9 mouse cellular contexts compared by ENCODE assay signal in the genomic region with DNA sequence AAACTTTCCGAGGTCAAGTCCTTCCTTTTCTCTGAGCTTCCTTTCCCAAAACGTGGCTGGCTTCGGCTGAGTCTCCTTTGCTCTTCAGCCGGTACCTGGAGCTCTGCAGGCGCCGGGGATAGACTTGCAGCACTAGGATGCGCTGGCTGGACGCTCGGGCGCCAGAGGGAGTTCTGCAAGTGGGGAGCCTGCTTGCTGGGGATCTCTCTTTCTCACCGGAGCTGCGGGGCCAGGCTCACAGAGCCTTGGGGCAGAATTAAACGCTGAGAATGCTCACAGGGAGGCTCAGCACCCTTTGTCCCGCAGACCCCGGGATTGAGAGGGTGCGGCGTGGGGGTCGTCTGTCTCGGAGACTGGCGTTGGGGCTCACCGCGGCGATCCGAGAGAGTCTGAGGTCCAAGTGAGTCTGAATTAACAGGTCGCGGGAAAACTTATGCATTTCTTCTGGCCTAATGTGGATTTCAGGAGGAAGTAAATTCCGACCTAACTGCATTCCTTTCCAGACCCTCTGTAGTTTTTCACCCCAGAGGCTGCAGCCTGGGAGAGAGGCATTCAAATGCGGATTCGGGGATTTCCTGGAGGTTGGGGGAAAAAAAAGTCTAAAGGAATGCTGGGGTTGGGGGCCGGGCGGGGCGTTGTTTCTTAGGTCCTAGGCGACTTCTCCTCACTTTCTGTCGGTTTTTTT. TPM values are rescaled to one million over a fixed set of nuclear protein-coding genes. Genes with fewer than 3 reads are reported as not detected.
DNase-seq lines count a peak whose midpoint lies in the region; ATAC-seq and TF ChIP-seq lines count a peak whose summit lies in the region.
"Had no signal": no experiment of that assay in that cellular context is flagged by ENCODE, and none has a peak within 500 bp of the region (broad histone marks: within the 10 kb centered on the region; RNA-seq: fewer than 3 reads in every experiment).

No protein-coding gene starts in this region.

- ATAC-seq in intestine, postnatal 0 days = no peak
- no peak for ATAC-seq in limb, embryonic 11.5 days (ENCODE audit: insufficient number of reproducible peaks, low FRiP score, low TSS enrichment, low read depth)
- ATAC-seq in midbrain, embryonic 14.5 days (ENCODE audit: low FRiP score, low TSS enrichment) = no peak
- ATAC-seq in stomach, embryonic 16.5 days (ENCODE audit: insufficient read depth, low FRiP score) = no peak

- H3K4me2 ChIP-seq in intestine, postnatal 0 days (replicated peaks; ENCODE audit: low read depth) = peak overlapping the region; percentile 88
- peak overlapping the region; percentile 67 for H3K4me2 ChIP-seq in limb, embryonic 11.5 days (ENCODE audit: low read depth, severe bottlenecking)
- peak overlapping the region; percentile 80 for H3K4me2 ChIP-seq in midbrain, embryonic 14.5 days (ENCODE audit: low read length)
- H3K4me2 ChIP-seq in stomach, embryonic 16.5 days (ENCODE audit: low read depth, low read length) = peak overlapping the region; percentile 78

- WGBS in intestine, postnatal 0 days = under 1% methylated on average over 34 of the region's 34 CpGs
- under 1% methylated on average over 34 of the region's 34 CpGs for WGBS in limb, embryonic 11.5 days
- WGBS in midbrain, embryonic 14.5 days = under 1% methylated on average over 34 of the region's 34 CpGs
- under 1% methylated on average over 34 of the region's 34 CpGs for WGBS in stomach, embryonic 16.5 days

- no peaks in the 10 kb centered on the region for H3K27me3 ChIP-seq in intestine, postnatal 0 days (replicated peaks; ENCODE audit: control insufficient read depth, insufficient read depth, low read length)
- no peaks in the 10 kb centered on the region for H3K27me3 ChIP-seq in limb, embryonic 11.5 days (ENCODE audit: control insufficient read depth, insufficient read depth, low read length)
- H3K27me3 ChIP-seq in midbrain, embryonic 14.5 days (ENCODE audit: control insufficient read depth, insufficient read depth, low read length) = no peaks in the 10 kb centered on the region
- no peaks in the 10 kb centered on the region for H3K27me3 ChIP-seq in stomach, embryonic 16.5 days (ENCODE audit: control insufficient read depth, insufficient read depth, low read length)

- TF ChIP-seq CTCF in intestine, postnatal 0 days (IDR thresholded peaks at IDR 0.05; ENCODE audit: low read depth) = peak; percentile 73

- peak; percentile 89 for DNase-seq in ZHBTc4 (ENCODE audit: low read depth, low spot score)
- DNase-seq in cerebellum, postnatal 14 days = peak; percentile 63 to 71
- peak; percentile 55 for DNase-seq in gastrocnemius, postnatal 25 days
- DNase-seq in limb, embryonic 11.5 days (ENCODE audit: low spot score) = peak; percentile 81
- peak; percentile 82 for DNase-seq in midbrain, embryonic 14.5 days
- DNase-seq in thymus, postnatal 36 days = no peak

- peak overlapping the region; percentile 79 for H3K27ac ChIP-seq in intestine, postnatal 0 days (ENCODE audit: low read depth, low read length)
- peak overlapping the region; percentile 90 for H3K27ac ChIP-seq in limb, embryonic 11.5 days (replicated peaks; ENCODE audit: low read depth, low read length)
- H3K27ac ChIP-seq in midbrain, embryonic 14.5 days (replicated peaks; ENCODE audit: low read depth, low read length) = peak overlapping the region; percentile 52; the same call in 1 of the 2 replicates
- peak overlapping the region; percentile 93 for H3K27ac ChIP-seq in stomach, embryonic 16.5 days (ENCODE audit: low read length)

- H3K9ac ChIP-seq in intestine, postnatal 0 days (ENCODE audit: low read depth, low read length) = peak overlapping the region; percentile 74
- H3K9ac ChIP-seq in limb, embryonic 11.5 days (ENCODE audit: low read length) = peak overlapping the region; percentile 86
- peak overlapping the region; percentile 50 for H3K9ac ChIP-seq in midbrain, embryonic 14.5 days (replicated peaks; ENCODE audit: low read length)
- peak overlapping the region; percentile 93 for H3K9ac ChIP-seq in stomach, embryonic 16.5 days (ENCODE audit: low read length)

- peak overlapping the region; percentile 91 for H3K4me3 ChIP-seq in intestine, postnatal 0 days (ENCODE audit: low read depth, low read length)
- H3K4me3 ChIP-seq in limb, embryonic 11.5 days (ENCODE audit: low read depth, low read length) = peak overlapping the region; percentile 86
- H3K4me3 ChIP-seq in midbrain, embryonic 14.5 days (replicated peaks; ENCODE audit: low read depth, low read length) = peak overlapping the region; percentile 70
- peak overlapping the region; percentile 89 for H3K4me3 ChIP-seq in stomach, embryonic 16.5 days (replicated peaks; ENCODE audit: low read length)

- no peaks in the 10 kb centered on the region for H3K4me1 ChIP-seq in intestine, postnatal 0 days (replicated peaks; ENCODE audit: control insufficient read depth, insufficient read depth, low read length)
- peaks cover 4% of the 10 kb centered on the region for H3K4me1 ChIP-seq in limb, embryonic 11.5 days (ENCODE audit: control insufficient read depth, insufficient read depth, low read length)
- H3K4me1 ChIP-seq in midbrain, embryonic 14.5 days (ENCODE audit: control insufficient read depth, insufficient read depth, low read length) = peaks cover 5% of the 10 kb centered on the region
- peaks cover 8% of the 10 kb centered on the region for H3K4me1 ChIP-seq in stomach, embryonic 16.5 days (ENCODE audit: control insufficient read depth, insufficient read depth, low read length)

- no peaks in the 10 kb centered on the region for H3K9me3 ChIP-seq in intestine, postnatal 0 days (ENCODE audit: control insufficient read depth)
- H3K9me3 ChIP-seq in limb, embryonic 11.5 days (ENCODE audit: control insufficient read depth, low read length) = no peaks in the 10 kb centered on the region
- H3K9me3 ChIP-seq in midbrain, embryonic 14.5 days (ENCODE audit: control insufficient read depth, low read length) = no peaks in the 10 kb centered on the region
- no peaks in the 10 kb centered on the region for H3K9me3 ChIP-seq in stomach, embryonic 16.5 days (replicated peaks; ENCODE audit: control insufficient read depth, low read length)

- H3K36me3 ChIP-seq in intestine, postnatal 0 days (ENCODE audit: control insufficient read depth, insufficient read depth) = no peaks in the 10 kb centered on the region
- no peaks in the 10 kb centered on the region for H3K36me3 ChIP-seq in limb, embryonic 11.5 days (ENCODE audit: control insufficient read depth, insufficient read depth, low read length)
- H3K36me3 ChIP-seq in midbrain, embryonic 14.5 days (ENCODE audit: control insufficient read depth, insufficient read depth, low read length) = no peaks in the 10 kb centered on the region
- no peaks in the 10 kb centered on the region; the same call in 1 of the 2 replicates for H3K36me3 ChIP-seq in stomach, embryonic 16.5 days (ENCODE audit: control insufficient read depth, insufficient read depth, low read length)

RNA-seq across cellular contexts. Expression of a gene that starts 2.0 kb away (rescaled TPM):
- 1 to 10 TPM; 5.4 to 5.5 TPM for total RNA-seq in gastrocnemius, postnatal 25 days (2021)
- polyA plus RNA-seq in intestine, postnatal 0 days (2015; fragmentation: Nextera tagmentation; extraction: Ambion mirVana) = 10.4 and 10.7 TPM in 2 replicates
- 35.6 and 37.0 TPM in 2 replicates for polyA plus RNA-seq in limb, embryonic 11.5 days (2014; fragmentation: Nextera tagmentation; extraction: Ambion mirVana)
- polyA plus RNA-seq in midbrain, embryonic 14.5 days (2014; fragmentation: Nextera tagmentation; extraction: Ambion mirVana) = 22.8 and 23.5 TPM in 2 replicates
- polyA plus RNA-seq in stomach, embryonic 16.5 days (2015; fragmentation: Nextera tagmentation; extraction: Ambion mirVana) = 20.2 and 20.8 TPM in 2 replicates
- total RNA-seq: common myeloid progenitor, adult 5-6 weeks had no signal

Comparison
In these comparisons a context has a peak if more than half of its experiments do, and no peak if none do; other contexts are left out.
1. DNase-seq: peak in ZHBTc4 (single experiment), cerebellum, postnatal 14 days (2 of 2), gastrocnemius, postnatal 25 days (single experiment), limb, embryonic 11.5 days (single experiment) and midbrain, embryonic 14.5 days (single experiment); none in thymus, postnatal 36 days (0 of 2).
2. Peak in every context shown above with its lines, with median percentiles within 50 percentile points of each other: H3K27ac ChIP-seq, H3K4me2 ChIP-seq, H3K4me3 ChIP-seq and H3K9ac ChIP-seq.